Mouse (Mus musculus): Measurements from ENCODE around the gene Jade1. TPM values are rescaled to one million over a fixed set of nuclear protein-coding genes. Genes with fewer than 3 reads are reported as not detected.

The Jade1 gene
- total and polyA plus RNA-seq, 2 experiments from 2014 or later = 16.7 to 21.8 TPM

GRCm38 (mm10) chr3:41541313-41541712 lies 14.2 kb upstream of the Jade1 start:
- Histone ChIP-seq H3K4me2 (ENCODE audit: low read depth, low read length, poor library complexity, severe bottlenecking) (no peak overlapping the region), H3K36me3 (ENCODE audit: insufficient read depth, low read length) (no peaks in the 10 kb centered on the region), H3K9me3 (ENCODE audit: low read length) (no peaks in the 10 kb centered on the region), H3K9ac (replicated peaks; ENCODE audit: low read length, poor library complexity, severe bottlenecking) (no peak overlapping the region), H3K27ac (ENCODE audit: low read depth, low read length) (no peak overlapping the region), H3K4me3 (ENCODE audit: low read depth, low read length) (no peak overlapping the region), H3K27me3 (ENCODE audit: insufficient read depth, low read length) (no peaks in the 10 kb centered on the region), H3K4me1 (ENCODE audit: insufficient read depth, low read length) (no peaks in the 10 kb centered on the region)
- WGBS = 86% methylated on average over 3 of the region's 3 CpGs
- ATAC-seq (ENCODE audit: low FRiP score) (no peak), DNase-seq (ENCODE audit: low spot score) (no peak)
- peak; percentile 18; the same call in 1 of the 2 replicates for TF ChIP-seq CTCF (IDR thresholded peaks at IDR 0.05)

DNA sequence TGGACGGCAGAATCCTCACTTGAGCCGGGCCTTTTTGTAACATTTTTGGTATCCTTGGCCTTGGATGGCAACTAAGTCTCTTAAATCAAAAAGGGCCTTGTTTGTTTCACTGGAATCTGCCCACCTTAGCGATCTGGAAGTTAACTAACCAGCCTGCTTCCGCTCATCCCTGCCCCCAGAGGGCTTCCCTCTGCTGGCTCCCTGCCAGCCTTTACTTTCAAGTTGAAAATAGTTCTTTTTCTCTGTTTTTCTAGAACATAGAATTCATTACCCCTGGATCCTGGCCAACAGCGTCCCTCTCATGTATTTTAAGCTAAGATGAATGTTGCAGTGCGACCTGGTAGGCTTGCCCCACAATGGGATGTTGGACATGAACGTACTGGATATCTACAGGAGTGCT lies 11.1 kb upstream of the Jade1 start:
- Histone ChIP-seq H3K4me3 (ENCODE audit: low read depth, low read length) (no peak overlapping the region), H3K27me3 (ENCODE audit: insufficient read depth, low read length) (no peaks in the 10 kb centered on the region), H3K4me2 (ENCODE audit: low read depth, low read length, poor library complexity, severe bottlenecking) (no peak overlapping the region), H3K36me3 (ENCODE audit: insufficient read depth, low read length) (no peaks in the 10 kb centered on the region), H3K4me1 (ENCODE audit: insufficient read depth, low read length) (no peaks in the 10 kb centered on the region), H3K9ac (replicated peaks; ENCODE audit: low read length, poor library complexity, severe bottlenecking) (no peak overlapping the region), H3K9me3 (ENCODE audit: low read length) (no peaks in the 10 kb centered on the region), H3K27ac (ENCODE audit: low read depth, low read length) (no peak overlapping the region)
- DNase-seq (ENCODE audit: low spot score) (no peak), ATAC-seq (ENCODE audit: low FRiP score) (no peak)
- TF ChIP-seq CTCF (IDR thresholded peaks at IDR 0.05) = no peak
- WGBS = 43% methylated on average over 7 of the region's 7 CpGs

GRCm38 (mm10) chr3:41547289-41547688 lies 8.2 kb upstream of the Jade1 start:
- WGBS = 89% methylated on average over 5 of the region's 5 CpGs
- H3K4me3 ChIP-seq (ENCODE audit: low read depth, low read length) = no peak overlapping the region
- TF ChIP-seq CTCF (IDR thresholded peaks at IDR 0.05) = no peak
- ATAC-seq (ENCODE audit: low FRiP score) (no peak), DNase-seq (ENCODE audit: low spot score) (no peak)
- H3K4me2 ChIP-seq (ENCODE audit: low read depth, low read length, poor library complexity, severe bottlenecking) = no peak overlapping the region
- no peaks in the 10 kb centered on the region for H3K36me3 ChIP-seq (ENCODE audit: insufficient read depth, low read length)
- H3K9ac ChIP-seq (replicated peaks; ENCODE audit: low read length, poor library complexity, severe bottlenecking) = no peak overlapping the region
- no peaks in the 10 kb centered on the region for H3K27me3 ChIP-seq (ENCODE audit: insufficient read depth, low read length)
- H3K27ac ChIP-seq (ENCODE audit: low read depth, low read length) = no peak overlapping the region
- H3K4me1 ChIP-seq (ENCODE audit: insufficient read depth, low read length) = no peaks in the 10 kb centered on the region
- H3K9me3 ChIP-seq (ENCODE audit: low read length) = no peaks in the 10 kb centered on the region

GRCm38 (mm10) chr3:41548238-41548637 lies 7.3 kb upstream of the Jade1 start:
- no peak for DNase-seq (ENCODE audit: low spot score)
- Histone ChIP-seq H3K27me3 (ENCODE audit: insufficient read depth, low read length) (no peaks in the 10 kb centered on the region), H3K9ac (replicated peaks; ENCODE audit: low read length, poor library complexity, severe bottlenecking) (no peak overlapping the region), H3K4me2 (ENCODE audit: low read depth, low read length, poor library complexity, severe bottlenecking) (no peak overlapping the region), H3K4me1 (ENCODE audit: insufficient read depth, low read length) (no peaks in the 10 kb centered on the region), H3K27ac (ENCODE audit: low read depth, low read length) (no peak overlapping the region), H3K36me3 (ENCODE audit: insufficient read depth, low read length) (no peaks in the 10 kb centered on the region), H3K9me3 (ENCODE audit: low read length) (no peaks in the 10 kb centered on the region), H3K4me3 (ENCODE audit: low read depth, low read length) (no peak overlapping the region)
- 81% methylated on average over 4 of the region's 4 CpGs for WGBS
- no peak for ATAC-seq (ENCODE audit: low FRiP score)
- TF ChIP-seq CTCF (IDR thresholded peaks at IDR 0.05) = no peak

- ATAC-seq (ENCODE audit: low FRiP score) = no peak
- no peak for DNase-seq (ENCODE audit: low spot score)
- 60% methylated on average over 3 of the region's 3 CpGs for WGBS
- H3K4me3 ChIP-seq (ENCODE audit: low read depth, low read length) = no peak overlapping the region
- no peak for TF ChIP-seq CTCF (IDR thresholded peaks at IDR 0.05)
- no peaks in the 10 kb centered on the region for H3K36me3 ChIP-seq (ENCODE audit: insufficient read depth, low read length)
- H3K4me2 ChIP-seq (ENCODE audit: low read depth, low read length, poor library complexity, severe bottlenecking) = no peak overlapping the region
- no peak overlapping the region for H3K9ac ChIP-seq (replicated peaks; ENCODE audit: low read length, poor library complexity, severe bottlenecking)
- H3K4me1 ChIP-seq (ENCODE audit: insufficient read depth, low read length) = no peaks in the 10 kb centered on the region
- H3K27me3 ChIP-seq (ENCODE audit: insufficient read depth, low read length) = no peaks in the 10 kb centered on the region
- no peak overlapping the region for H3K27ac ChIP-seq (ENCODE audit: low read depth, low read length)
- H3K9me3 ChIP-seq (ENCODE audit: low read length) = no peaks in the 10 kb centered on the region
These were observed 3.9 kb upstream of the Jade1 start for GRCm38 (mm10) chr3:41551671-41552070.

GRCm38 (mm10) chr3:41552777-41553548 lies 2.6 kb upstream of the Jade1 start:
- Histone ChIP-seq H3K4me2 (ENCODE audit: low read depth, low read length, poor library complexity, severe bottlenecking) (no peak overlapping the region), H3K9me3 (ENCODE audit: low read length) (no peaks in the 10 kb centered on the region), H3K4me1 (ENCODE audit: insufficient read depth, low read length) (no peaks in the 10 kb centered on the region), H3K9ac (replicated peaks; ENCODE audit: low read length, poor library complexity, severe bottlenecking) (no peak overlapping the region), H3K36me3 (ENCODE audit: insufficient read depth, low read length) (no peaks in the 10 kb centered on the region), H3K27me3 (ENCODE audit: insufficient read depth, low read length) (no peaks in the 10 kb centered on the region), H3K4me3 (ENCODE audit: low read depth, low read length) (no peak overlapping the region), H3K27ac (ENCODE audit: low read depth, low read length) (no peak overlapping the region)
- 72% methylated on average over 11 of the region's 11 CpGs for WGBS
- DNase-seq (ENCODE audit: low spot score) (no peak), ATAC-seq (ENCODE audit: low FRiP score) (no peak)
- TF ChIP-seq CTCF (IDR thresholded peaks at IDR 0.05) = no peak
